9 mouse cellular contexts compared by ENCODE assay signal in the genomic region with DNA sequence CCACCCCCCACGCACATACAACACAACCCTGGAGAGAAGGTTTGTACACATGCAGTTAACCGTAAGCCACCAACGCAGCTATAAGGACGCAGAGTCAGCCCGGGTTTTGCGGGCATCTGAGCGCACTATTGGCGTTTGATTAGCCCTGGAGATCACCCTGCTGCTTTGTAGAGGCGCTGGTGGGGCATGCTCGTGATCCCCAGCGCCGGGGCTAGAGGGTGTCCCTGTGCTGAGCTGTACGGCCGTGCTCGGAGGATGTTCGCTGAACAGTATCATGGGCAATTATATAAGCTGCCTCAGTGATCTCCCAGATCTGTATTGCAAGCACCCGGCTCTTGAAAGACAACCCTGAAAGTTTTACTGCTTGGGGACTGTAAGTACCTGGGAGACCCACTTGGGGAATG. TPM values are rescaled to one million over a fixed set of nuclear protein-coding genes. Genes with fewer than 3 reads are reported as not detected.
A peak's percentile ranks its signal among the peaks of the same experiment; 100 is the strongest.
DNase-seq lines count a peak whose midpoint lies in the region; ATAC-seq and TF ChIP-seq lines count a peak whose summit lies in the region.
"Had no signal": no experiment of that assay in that cellular context is flagged by ENCODE, and none has a peak within 500 bp of the region (broad histone marks: within the 10 kb centered on the region; RNA-seq: fewer than 3 reads in every experiment).

No protein-coding gene starts in this region.

- no peaks in the 10 kb centered on the region for H3K27me3 ChIP-seq in neural tube, embryonic 11.5 days (ENCODE audit: control insufficient read depth, insufficient read depth, low read length)

- no peak for ATAC-seq in neural tube, embryonic 11.5 days (ENCODE audit: insufficient read depth, low FRiP score, low TSS enrichment)

- peaks cover 16% of the 10 kb centered on the region for H3K4me1 ChIP-seq in neural tube, embryonic 11.5 days (ENCODE audit: control insufficient read depth, insufficient read depth, low read length)

- peak overlapping the region; percentile 98 for H3K27ac ChIP-seq in left cerebral cortex, adult 2 months
- H3K27ac ChIP-seq in neural tube, embryonic 11.5 days (ENCODE audit: low read depth, low read length) = no peak overlapping the region
- H3K27ac ChIP-seq: heart, adult 2 months had no signal

- H3K36me3 ChIP-seq in neural tube, embryonic 11.5 days (ENCODE audit: control insufficient read depth, insufficient read depth, low read length) = no peaks in the 10 kb centered on the region

- peak; percentile 23 for DNase-seq in kidney, adult 18-20 months
- no peak for DNase-seq in kidney, postnatal 25 days
- DNase-seq in embryo, embryonic 10.5 days (ENCODE audit: low spot score) = peak; percentile 46
- DNase-seq in heart, postnatal 4 days = peak; percentile 11
- peak; percentile 44 to 53 for DNase-seq in left cerebral cortex, adult 2 months (ENCODE audit: extremely low spot score in 1 of 2, low spot score in 2 of 2)
- peak; percentile 48 for DNase-seq in neural tube, embryonic 11.5 days (ENCODE audit: low spot score)
- DNase-seq in urinary bladder, postnatal 4 days (ENCODE audit: low spot score in 2 of 2) = no peak
- no peak for DNase-seq in ovary, postnatal 10 days (ENCODE audit: low spot score)

- H3K9me3 ChIP-seq in neural tube, embryonic 11.5 days (ENCODE audit: control insufficient read depth, low read length) = no peaks in the 10 kb centered on the region

- H3K4me3 ChIP-seq in left cerebral cortex, adult 2 months = peak overlapping the region; percentile 53
- peak overlapping the region; percentile 72 for H3K4me3 ChIP-seq in neural tube, embryonic 11.5 days (ENCODE audit: low read depth, low read length)

- TF ChIP-seq CTCF in left cerebral cortex, adult 2 months (IDR thresholded peaks at IDR 0.05) = no peak

- under 1% methylated on average over 17 of the region's 17 CpGs for WGBS in neural tube, embryonic 11.5 days

- H3K9ac ChIP-seq in neural tube, embryonic 11.5 days (ENCODE audit: low read length) = peak overlapping the region; percentile 90

- peak overlapping the region; percentile 84 for H3K4me2 ChIP-seq in neural tube, embryonic 11.5 days (ENCODE audit: low read depth)

- intact Hi-C loops in left cerebral cortex, adult 2 months (cut with DNase I) = loop anchor here (2.0 to 10.0 kb wide), 8 partner anchors 161 to 696 kb away; no protein-coding TSS in a partner anchor

RNA-seq across cellular contexts. Expression of a gene that starts 40.6 kb away (rescaled TPM):
- 1 to 10 TPM; 8.3 to 8.7 TPM for total RNA-seq in heart, postnatal 4 days (2021)
- total RNA-seq in left cerebral cortex, adult 2 months (2021) = 100 to 1,000 TPM; 158 to 160 TPM
- 31.5 and 32.7 TPM in 2 replicates for polyA plus RNA-seq in neural tube, embryonic 11.5 days (2014; fragmentation: Nextera tagmentation; extraction: Ambion mirVana)

Comparison
In these comparisons a context has a peak if more than half of its experiments do, and no peak if none do; other contexts are left out.
1. DNase-seq: peak in kidney, adult 18-20 months (single experiment), embryo, embryonic 10.5 days (single experiment), heart, postnatal 4 days (single experiment), left cerebral cortex, adult 2 months (2 of 2) and neural tube, embryonic 11.5 days (single experiment); none in kidney, postnatal 25 days (0 of 2), urinary bladder, postnatal 4 days (0 of 2) and ovary, postnatal 10 days (single experiment).
2. RNA of a gene that starts 40.6 kb away (total RNA-seq): 158 to 160 TPM in left cerebral cortex, adult 2 months; 8.3 to 8.7 TPM in heart, postnatal 4 days; every median in the first group is over 10 times any median in the second.